Mouse (Mus musculus): Measurements from ENCODE around the gene Nup62. TPM values are rescaled to one million over a fixed set of nuclear protein-coding genes. Genes with fewer than 3 reads are reported as not detected.

Gene Nup62
- polyA plus RNA-seq, 1 experiment from 2014 or later, result 100 TPM

GRCm38 (mm10) chr7:44860576-44861428 lies 44.9 kb downstream of the Nup62 start:
- H3K9me3 ChIP-seq (replicated peaks), result no peaks in the 10 kb centered on the region
- 55% methylated on average over 22 of the region's 22 CpGs for WGBS
- H3K27ac ChIP-seq, result peak overlapping the region; percentile 75
- no peak overlapping the region for H3K9ac ChIP-seq
- 0 out of 2 replicates have a peak overlapping the region, but pooled peaks have one; percentile 12 for H3K4me2 ChIP-seq
- peaks cover 61% of the 10 kb centered on the region for H3K36me3 ChIP-seq
- peak overlapping the region; percentile 13; the same call in 1 of the 2 replicates for H3K4me3 ChIP-seq (replicated peaks)
- peak; percentile 20; the same call in 1 of the 2 replicates for ATAC-seq (replicated peaks; ENCODE audit: low FRiP score)
- no peaks in the 10 kb centered on the region for H3K27me3 ChIP-seq
- peaks cover 51% of the 10 kb centered on the region for H3K4me1 ChIP-seq

- peak overlapping the region; percentile 75 for H3K27ac ChIP-seq
- H3K36me3 ChIP-seq, result peaks cover 66% of the 10 kb centered on the region
Measured at GRCm38 (mm10) chr7:44861429-44861816, 45.5 kb downstream of the Nup62 start.

GRCm38 (mm10) chr7:44862434-44862833 lies 46.5 kb downstream of the Nup62 start:
- Histone ChIP-seq H3K4me3 (replicated peaks) (no peak overlapping the region), H3K36me3 (peaks cover 69% of the 10 kb centered on the region), H3K27ac (no peak overlapping the region), H3K9me3 (replicated peaks) (no peaks in the 10 kb centered on the region), H3K4me1 (peaks cover 57% of the 10 kb centered on the region), H3K27me3 (no peaks in the 10 kb centered on the region), H3K9ac (no peak overlapping the region), H3K4me2 (no peak overlapping the region)
- ATAC-seq (replicated peaks; ENCODE audit: low FRiP score), result no peak
- 78% methylated on average over 8 of the region's 8 CpGs for WGBS

More at GRCm38 (mm10) chr7:44861429-44861816, 45.5 kb downstream of the Nup62 start:
- ATAC-seq (replicated peaks; ENCODE audit: low FRiP score), result no peak
- WGBS, result 78% methylated on average over 14 of the region's 14 CpGs
- no peak overlapping the region for H3K9ac ChIP-seq
- H3K4me1 ChIP-seq, result peaks cover 51% of the 10 kb centered on the region
- H3K9me3 ChIP-seq (replicated peaks), result no peaks in the 10 kb centered on the region
- no peak overlapping the region for H3K4me2 ChIP-seq
- H3K27me3 ChIP-seq, result no peaks in the 10 kb centered on the region
- H3K4me3 ChIP-seq (replicated peaks), result no peak overlapping the region

- ATAC-seq (replicated peaks; ENCODE audit: low FRiP score), result no peak
- 90% methylated on average over 14 of the region's 14 CpGs for WGBS
- Histone ChIP-seq H3K4me1 (peaks cover 57% of the 10 kb centered on the region), H3K27ac (no peak overlapping the region), H3K9me3 (replicated peaks) (no peaks in the 10 kb centered on the region), H3K36me3 (peaks cover 69% of the 10 kb centered on the region), H3K4me3 (replicated peaks) (no peak overlapping the region), H3K4me2 (no peak overlapping the region), H3K9ac (no peak overlapping the region), H3K27me3 (no peaks in the 10 kb centered on the region)
Measured at GRCm38 (mm10) chr7:44863210-44863609, 47.3 kb downstream of the Nup62 start.

- H3K9ac ChIP-seq, result 0 out of 2 replicates have a peak overlapping the region, but pooled peaks have one; percentile 2
- H3K36me3 ChIP-seq, result peaks cover 67% of the 10 kb centered on the region
- H3K27ac ChIP-seq, result no peak overlapping the region
- H3K4me3 ChIP-seq (replicated peaks), result no peak overlapping the region
- peaks cover 55% of the 10 kb centered on the region for H3K4me1 ChIP-seq
- no peak overlapping the region for H3K4me2 ChIP-seq
- WGBS, result 90% methylated on average over 11 of the region's 11 CpGs
- ATAC-seq (replicated peaks; ENCODE audit: low FRiP score), result no peak
- no peaks in the 10 kb centered on the region for H3K9me3 ChIP-seq (replicated peaks)
- H3K27me3 ChIP-seq, result no peaks in the 10 kb centered on the region
Measured at GRCm38 (mm10) chr7:44863982-44864494, 48.1 kb downstream of the Nup62 start.

- Histone ChIP-seq H3K4me3 (replicated peaks) (0 out of 2 replicates have a peak overlapping the region, but pooled peaks have one; percentile 7), H3K4me1 (peaks cover 55% of the 10 kb centered on the region), H3K4me2 (0 out of 2 replicates have a peak overlapping the region, but pooled peaks have one; percentile 3), H3K9me3 (replicated peaks) (no peaks in the 10 kb centered on the region), H3K9ac (0 out of 2 replicates have a peak overlapping the region, but pooled peaks have one; percentile 2), H3K36me3 (peaks cover 59% of the 10 kb centered on the region), H3K27me3 (no peaks in the 10 kb centered on the region), H3K27ac (0 out of 2 replicates have a peak overlapping the region, but pooled peaks have one; percentile 100)
- no peak for ATAC-seq (replicated peaks; ENCODE audit: low FRiP score)
- 81% methylated on average over 24 of the region's 24 CpGs for WGBS
Measured at GRCm38 (mm10) chr7:44864595-44865542, 49.0 kb downstream of the Nup62 start.

GRCm38 (mm10) chr7:44866276-44867009 lies 50.6 kb downstream of the Nup62 start:
- no peaks in the 10 kb centered on the region for H3K27me3 ChIP-seq
- ATAC-seq (replicated peaks; ENCODE audit: low FRiP score), result no peak
- peak overlapping the region; percentile 95 for H3K4me3 ChIP-seq (replicated peaks)
- H3K9me3 ChIP-seq (replicated peaks), result no peaks in the 10 kb centered on the region
- H3K27ac ChIP-seq, result peak overlapping the region; percentile 100
- peak overlapping the region; percentile 76 for H3K4me2 ChIP-seq
- 26% methylated on average over 15 of the region's 15 CpGs for WGBS
- H3K9ac ChIP-seq, result peak overlapping the region; percentile 99; the same call in 1 of the 2 replicates
- H3K36me3 ChIP-seq, result peaks cover 52% of the 10 kb centered on the region
- peaks cover 53% of the 10 kb centered on the region for H3K4me1 ChIP-seq

GRCm38 (mm10) chr7:44867010-44867702 lies 51.3 kb downstream of the Nup62 start:
- no peak for ATAC-seq (replicated peaks; ENCODE audit: low FRiP score)
- H3K27me3 ChIP-seq, result no peaks in the 10 kb centered on the region
- peaks cover 45% of the 10 kb centered on the region for H3K36me3 ChIP-seq
- WGBS, result 30% methylated on average over 19 of the region's 19 CpGs
- peaks cover 50% of the 10 kb centered on the region for H3K4me1 ChIP-seq
- peak overlapping the region; percentile 99 for H3K9ac ChIP-seq
- H3K9me3 ChIP-seq (replicated peaks), result no peaks in the 10 kb centered on the region
- peak overlapping the region; percentile 76 for H3K4me2 ChIP-seq
- peak overlapping the region; percentile 100 for H3K27ac ChIP-seq
- H3K4me3 ChIP-seq (replicated peaks), result peak overlapping the region; percentile 95

GRCm38 (mm10) chr7:44867802-44868201 lies 51.9 kb downstream of the Nup62 start:
- H3K27me3 ChIP-seq, result no peaks in the 10 kb centered on the region
- H3K9ac ChIP-seq, result peak overlapping the region; percentile 99
- H3K36me3 ChIP-seq, result peaks cover 39% of the 10 kb centered on the region
- no peaks in the 10 kb centered on the region for H3K9me3 ChIP-seq (replicated peaks)
- peaks cover 53% of the 10 kb centered on the region for H3K4me1 ChIP-seq
- no peak for ATAC-seq (replicated peaks; ENCODE audit: low FRiP score)
- peak overlapping the region; percentile 76 for H3K4me2 ChIP-seq
- 23% methylated on average over 9 of the region's 9 CpGs for WGBS
- H3K4me3 ChIP-seq (replicated peaks), result peak overlapping the region; percentile 95
- H3K27ac ChIP-seq, result peak overlapping the region; percentile 100

- Histone ChIP-seq H3K9ac (peak overlapping the region; percentile 99), H3K27me3 (no peaks in the 10 kb centered on the region), H3K4me1 (peaks cover 59% of the 10 kb centered on the region), H3K4me2 (peak overlapping the region; percentile 76), H3K4me3 (replicated peaks) (peak overlapping the region; percentile 95), H3K9me3 (replicated peaks) (no peaks in the 10 kb centered on the region), H3K27ac (peak overlapping the region; percentile 100), H3K36me3 (peaks cover 32% of the 10 kb centered on the region)
- 6% methylated on average over 16 of the region's 16 CpGs for WGBS
- ATAC-seq (replicated peaks; ENCODE audit: low FRiP score), result no peak
Measured at GRCm38 (mm10) chr7:44868465-44868864, 52.6 kb downstream of the Nup62 start.

All from kidney, embryonic 15.5 days (tissue).